Comparison of ENCODE assay signal across 14 mouse cellular contexts in genomic region chr6:90700068-90700467, GRCm38 (mm10).
DNase-seq lines count a peak whose midpoint lies in the region; ATAC-seq lines count a peak whose summit lies in the region.
"Had no signal": no experiment of that assay in that cellular context is flagged by ENCODE, and none has a peak within 500 bp of the region (broad histone marks: within the 10 kb centered on the region; RNA-seq: fewer than 3 reads in every experiment).

No protein-coding gene starts in this region.

- no peak overlapping the region for H3K4me2 ChIP-seq in kidney, embryonic 15.5 days
- no peak overlapping the region for H3K4me2 ChIP-seq in embryonic facial prominence, embryonic 13.5 days
- no peak overlapping the region for H3K4me2 ChIP-seq in limb, embryonic 13.5 days (replicated peaks)
- H3K4me2 ChIP-seq: midbrain, embryonic 13.5 days; stomach, embryonic 15.5 days had no signal

- H3K27me3 ChIP-seq in kidney, embryonic 15.5 days = no peaks in the 10 kb centered on the region
- H3K27me3 ChIP-seq in embryonic facial prominence, embryonic 13.5 days = no peaks in the 10 kb centered on the region
- H3K27me3 ChIP-seq in limb, embryonic 13.5 days = no peaks in the 10 kb centered on the region
- H3K27me3 ChIP-seq: midbrain, embryonic 13.5 days; stomach, embryonic 15.5 days had no signal

- no peak overlapping the region for H3K4me3 ChIP-seq in kidney, embryonic 15.5 days (replicated peaks)
- no peak overlapping the region for H3K4me3 ChIP-seq in embryonic facial prominence, embryonic 13.5 days
- H3K4me3 ChIP-seq in limb, embryonic 13.5 days = no peak overlapping the region
- H3K4me3 ChIP-seq: midbrain, embryonic 13.5 days; stomach, embryonic 15.5 days had no signal

- H3K9ac ChIP-seq in kidney, embryonic 15.5 days = no peak overlapping the region
- H3K9ac ChIP-seq in embryonic facial prominence, embryonic 13.5 days = no peak overlapping the region
- no peak overlapping the region for H3K9ac ChIP-seq in limb, embryonic 13.5 days
- H3K9ac ChIP-seq: midbrain, embryonic 13.5 days; stomach, embryonic 15.5 days had no signal

- no peaks in the 10 kb centered on the region for H3K36me3 ChIP-seq in kidney, embryonic 15.5 days
- 0 out of 2 replicates have a peak, but pooled peaks cover 2% of the 10 kb centered on the region for H3K36me3 ChIP-seq in embryonic facial prominence, embryonic 13.5 days
- H3K36me3 ChIP-seq in limb, embryonic 13.5 days = no peaks in the 10 kb centered on the region
- H3K36me3 ChIP-seq: midbrain, embryonic 13.5 days; stomach, embryonic 15.5 days had no signal

- H3K9me3 ChIP-seq in kidney, embryonic 15.5 days (replicated peaks) = no peaks in the 10 kb centered on the region
- no peaks in the 10 kb centered on the region for H3K9me3 ChIP-seq in embryonic facial prominence, embryonic 13.5 days
- H3K9me3 ChIP-seq in limb, embryonic 13.5 days = no peaks in the 10 kb centered on the region
- H3K9me3 ChIP-seq: midbrain, embryonic 13.5 days; stomach, embryonic 15.5 days had no signal

- H3K4me1 ChIP-seq in kidney, embryonic 15.5 days = peaks cover 48% of the 10 kb centered on the region
- peaks cover 58% of the 10 kb centered on the region for H3K4me1 ChIP-seq in embryonic facial prominence, embryonic 13.5 days
- H3K4me1 ChIP-seq in limb, embryonic 13.5 days = peaks cover 65% of the 10 kb centered on the region

- 62% methylated on average over 1 of the region's 1 CpGs for WGBS in kidney, embryonic 15.5 days
- WGBS in embryonic facial prominence, embryonic 13.5 days = 56% methylated on average over 1 of the region's 1 CpGs
- WGBS in limb, embryonic 13.5 days = 33% methylated on average over 1 of the region's 1 CpGs

- DNase-seq in gastrocnemius, adult 8-10 months (ENCODE audit: low spot score in 2 of 2) = peak; percentile 43 to 61
- no peak for DNase-seq in gastrocnemius, postnatal 36 days
- no peak for DNase-seq in kidney, adult 8-10 months
- no peak for DNase-seq in yolk sac, embryonic 10.5 days (ENCODE audit: low spot score)
- DNase-seq: kidney, adult 11 months; lung, postnatal 10 days; thymus, postnatal 36 days had no signal

- intact Hi-C loops in gastrocnemius, postnatal 36 days (cut with DNase I) = no loop called here

- H3K27ac ChIP-seq in kidney, embryonic 15.5 days = no peak overlapping the region
- H3K27ac ChIP-seq in embryonic facial prominence, embryonic 13.5 days = peak overlapping the region; percentile 40; the same call in 1 of the 2 replicates
- H3K27ac ChIP-seq in limb, embryonic 13.5 days = peak overlapping the region; percentile 82
- H3K27ac ChIP-seq: midbrain, embryonic 13.5 days; stomach, embryonic 15.5 days had no signal

- 0 out of 2 replicates have a peak, but pooled peaks have one; percentile 14 for ATAC-seq in kidney, embryonic 15.5 days (replicated peaks; ENCODE audit: low FRiP score)
- ATAC-seq in embryonic facial prominence, embryonic 13.5 days (ENCODE audit: insufficient number of reproducible peaks, insufficient read depth, low FRiP score, low TSS enrichment, low read depth) = no peak
- peak; percentile 52 for ATAC-seq in limb, embryonic 13.5 days (ENCODE audit: low FRiP score, low read depth)
- ATAC-seq in granulocyte monocyte progenitor cell, adult 5-6 weeks (replicated peaks; ENCODE audit: poor library complexity, severe bottlenecking) = no peak
- ATAC-seq: activated CD4-positive, CD25-positive, alpha-beta regulatory T cell, adult 4 months; midbrain, embryonic 13.5 days had no signal

Comparison
In these comparisons a context has a peak if more than half of its experiments do, and no peak if none do; other contexts are left out.
1. DNase-seq: peak in gastrocnemius, adult 8-10 months (2 of 2); none in gastrocnemius, postnatal 36 days (0 of 2), kidney, adult 8-10 months (0 of 2) and yolk sac, embryonic 10.5 days (single experiment).
2. ATAC-seq: peak in kidney, embryonic 15.5 days (single experiment) and limb, embryonic 13.5 days (single experiment); none in embryonic facial prominence, embryonic 13.5 days (single experiment) and granulocyte monocyte progenitor cell, adult 5-6 weeks (single experiment).